Mouse (Mus musculus) midbrain, embryonic 14.5 days (tissue): Measurements from ENCODE around the gene Gm14692. TPM values are rescaled to one million over a fixed set of nuclear protein-coding genes. Genes with fewer than 3 reads are reported as not detected.
"Not testable (repeated sequence)": the region's sequence is repeated elsewhere in the genome, so short reads cannot be mapped to it uniquely, and the experiment has no call there.

ENCODE experiments used
- ATAC-seq: fragments of 200-750 bp; cut with Nextera tagmentation; 2 replicates; pipeline ENCODE4 v1.8.0; 2017; ENCODE audit warnings: moderate number of reproducible peaks, moderate library complexity; ENCODE audit not compliant: low FRiP score, low TSS enrichment
- DNase-seq: peaks from one replicate; pipeline ENCODE4 v3.0.0-alpha.2; 2015
- H3K27ac ChIP-seq: fragments of 300-500 bp; sonication (generic); replicated peaks from 2 replicates; pipeline ENCODE4 v1.5.1; 2014; ENCODE audit warnings: mild to moderate bottlenecking, low read depth, low read length, moderate library complexity
- H3K27me3 ChIP-seq: fragments of 300-500 bp; sonication (generic); 2 replicates; pipeline ENCODE4 v1.6.1; 2014; ENCODE audit warnings: low read length, control low read depth, mixed read lengths; ENCODE audit not compliant: control insufficient read depth, insufficient read depth
- H3K36me3 ChIP-seq: fragments of 300-500 bp; sonication (generic); 2 replicates; pipeline ENCODE4 v1.6.1; 2014; ENCODE audit warnings: low read length, control low read depth; ENCODE audit not compliant: control insufficient read depth, insufficient read depth
- H3K4me1 ChIP-seq: fragments of 300-500 bp; sonication (generic); 2 replicates; pipeline ENCODE4 v1.6.1; 2014; ENCODE audit warnings: mild to moderate bottlenecking, antibody characterized with exemption, low read length, control low read depth; ENCODE audit not compliant: control insufficient read depth, insufficient read depth
- H3K4me2 ChIP-seq: fragments of 300-500 bp; sonication (generic); 2 replicates; pipeline ENCODE4 v1.6.1; 2014; ENCODE audit warnings: mild to moderate bottlenecking, low read length, moderate library complexity
- H3K4me3 ChIP-seq: fragments of 300-500 bp; sonication (generic); replicated peaks from 2 replicates; pipeline ENCODE4 v1.5.1; 2014; ENCODE audit warnings: low read depth, low read length
- H3K9ac ChIP-seq: fragments of 300-500 bp; sonication (generic); replicated peaks from 2 replicates; pipeline ENCODE4 v1.6.1; 2014; ENCODE audit warnings: mild to moderate bottlenecking, low read length, moderate library complexity
- H3K9me3 ChIP-seq: fragments of 300-500 bp; sonication (generic); 2 replicates; pipeline ENCODE4 v1.6.1; 2016; ENCODE audit warnings: low read length, control low read depth, mixed read lengths; ENCODE audit not compliant: control insufficient read depth
- WGBS: fragments of 180-500 bp; shearing (Covaris S2); extraction: QIAGEN DNeasy Blood & Tissue Kit; methylation state at CpG from one replicate; pipeline ENCODE4 v1.1.7; 2014; 5-methylcytosine and 5-hydroxymethylcytosine counted together
- polyA plus RNA-seq: library from polyadenylated mRNA; unstranded; fragments of >200 nt; fragmentation: Nextera tagmentation; extraction: Ambion mirVana; gene quantifications from 2 replicates; pipeline ENCODE4 v1.2.1, GENCODE M21; 2014

The Gm14692 gene
- polyA plus RNA-seq: not detected in 2 replicates

GRCm38 (mm10) chrX:67695398-67695797 is at the start of gene Gm14692:
TSS of gene Gm14692 (plus strand) at chrX:67695698.
- H3K4me2 ChIP-seq, H3K36me3 ChIP-seq, H3K4me3 ChIP-seq, H3K4me1 ChIP-seq, DNase-seq, H3K27me3 ChIP-seq, H3K9ac ChIP-seq, ATAC-seq, H3K27ac ChIP-seq, H3K9me3 ChIP-seq: not testable (repeated sequence)
- WGBS: 95% methylated on average over 5 of the region's 10 CpGs

- H3K4me3 ChIP-seq, ATAC-seq, H3K27ac ChIP-seq, H3K4me2 ChIP-seq, H3K36me3 ChIP-seq, H3K9me3 ChIP-seq, H3K4me1 ChIP-seq, DNase-seq, H3K27me3 ChIP-seq, H3K9ac ChIP-seq: not testable (repeated sequence)
- 79% methylated on average over 5 of the region's 11 CpGs for WGBS
Observed at GRCm38 (mm10) chrX:67693462-67693861, 2.0 kb upstream of the Gm14692 start, which contains the start of gene Gm1140. TSS of gene Gm1140 (minus strand) at chrX:67693562.

Other genes starting within 250 kb of the Gm14692 start
- not detected in 2 replicates for gene Gm1140, start 2.1 kb upstream of the Gm14692 start, polyA plus RNA-seq
- not detected in 2 replicates for gene 4933436I01Rik, start 225.8 kb downstream of the Gm14692 start, polyA plus RNA-seq